Mouse (Mus musculus) ES-E14 (cell line): Measurements from ENCODE around the gene Capg. TPM values are rescaled to one million over a fixed set of nuclear protein-coding genes. Genes with fewer than 3 reads are reported as not detected.

ENCODE experiments used
- DNase-seq: peaks from one replicate; pipeline ENCODE4 v3.0.0-alpha.2; 2013; ENCODE audit warnings: low read depth, low spot score
- H3K27ac ChIP-seq: 2 replicates; pipeline ENCODE4 v1.5.1; 2012; ENCODE audit warnings: low read depth, mild to moderate bottlenecking, low read length, moderate library complexity, mixed read lengths; ENCODE audit not compliant: poor library complexity, insufficient read depth, severe bottlenecking
- H3K36me3 ChIP-seq: 2 replicates; pipeline ENCODE4 v1.6.1; 2012; ENCODE audit warnings: mild to moderate bottlenecking, low read length, moderate library complexity, mixed read lengths; ENCODE audit not compliant: control insufficient read depth, poor library complexity, insufficient read depth, severe bottlenecking
- H3K4me1 ChIP-seq, 2 experiments: fragments of 150-350 bp in 1 of 2; sonication (generic) in 1 of 2; 2 replicates each; pipeline ENCODE4 v1.6.1; 2012; ENCODE audit warnings: low read length in 2 of 2, mild to moderate bottlenecking in 1 of 2, mixed read lengths in 1 of 2; ENCODE audit not compliant: control insufficient read depth in 2 of 2, insufficient read depth in 2 of 2, poor library complexity in 1 of 2
- H3K4me3 ChIP-seq, 2 experiments: fragments of 150-350 bp in 1 of 2; sonication (generic) in 1 of 2; 2 replicates each; pipeline ENCODE4 v1.5.1; 2012; ENCODE audit warnings: low read length in 2 of 2, low read depth in 1 of 2, mild to moderate bottlenecking in 1 of 2, mixed read lengths in 1 of 2; ENCODE audit not compliant: insufficient read depth in 1 of 2, poor library complexity in 1 of 2, severe bottlenecking in 1 of 2
- H3K9ac ChIP-seq: 2 replicates; pipeline ENCODE4 v1.6.1; 2012; ENCODE audit warnings: low read depth, mild to moderate bottlenecking, low read length, mixed read lengths; ENCODE audit not compliant: poor library complexity, insufficient read depth, severe bottlenecking
- H3K9me3 ChIP-seq: fragments of 150-350 bp; sonication (generic); 2 replicates; pipeline ENCODE4 v1.6.1; 2012; ENCODE audit warnings: low read depth, mild to moderate bottlenecking, low read length; ENCODE audit not compliant: control insufficient read depth, insufficient read depth
- CHD2 ChIP-seq: IDR thresholded peaks from 2 replicates; pipeline ENCODE4 v1.6.1; 2014; ENCODE audit warnings: mild to moderate bottlenecking, low read depth, low read length, inconsistent platforms
- HCFC1 ChIP-seq: IDR thresholded peaks from 2 replicates; pipeline ENCODE4 v1.6.1; 2012; ENCODE audit warnings: low read length, inconsistent platforms, borderline replicate concordance; ENCODE audit not compliant: insufficient read depth
- MAFK ChIP-seq: IDR thresholded peaks from 2 replicates; pipeline ENCODE4 v1.6.1; 2014; ENCODE audit warnings: mild to moderate bottlenecking, low read depth, low read length, inconsistent platforms; ENCODE audit not compliant: insufficient read depth
- ZC3H11A ChIP-seq: IDR thresholded peaks from 2 replicates; pipeline ENCODE4 v1.6.1; 2012; ENCODE audit warnings: low read depth, mild to moderate bottlenecking, inconsistent platforms, low read length, borderline replicate concordance
- ZNF384 ChIP-seq: IDR thresholded peaks from 2 replicates; pipeline ENCODE4 v1.6.1; 2012; ENCODE audit warnings: low read depth, low read length, inconsistent platforms
- in situ Hi-C, 2 experiments: fragments of 600-800 bp; cut with MboI; formaldehyde crosslinking; loops; one replicate each; pipeline ENCODE4 v1.15.1; 2025; ENCODE audit warnings: low sequenced_read_pairs in 2 of 2, inconsistent platforms in 1 of 2; ENCODE audit not compliant: unreplicated experiment in 2 of 2
- total RNA-seq: library from RNA; depleted of rRNA; stranded (reverse); fragments of 300-350 nt; gene quantifications from 2 replicates; pipeline ENCODE4 v1.2.3, GENCODE M21; 2012

The Capg gene
- total RNA-seq, 1 experiment, result 58.4 TPM

DNA sequence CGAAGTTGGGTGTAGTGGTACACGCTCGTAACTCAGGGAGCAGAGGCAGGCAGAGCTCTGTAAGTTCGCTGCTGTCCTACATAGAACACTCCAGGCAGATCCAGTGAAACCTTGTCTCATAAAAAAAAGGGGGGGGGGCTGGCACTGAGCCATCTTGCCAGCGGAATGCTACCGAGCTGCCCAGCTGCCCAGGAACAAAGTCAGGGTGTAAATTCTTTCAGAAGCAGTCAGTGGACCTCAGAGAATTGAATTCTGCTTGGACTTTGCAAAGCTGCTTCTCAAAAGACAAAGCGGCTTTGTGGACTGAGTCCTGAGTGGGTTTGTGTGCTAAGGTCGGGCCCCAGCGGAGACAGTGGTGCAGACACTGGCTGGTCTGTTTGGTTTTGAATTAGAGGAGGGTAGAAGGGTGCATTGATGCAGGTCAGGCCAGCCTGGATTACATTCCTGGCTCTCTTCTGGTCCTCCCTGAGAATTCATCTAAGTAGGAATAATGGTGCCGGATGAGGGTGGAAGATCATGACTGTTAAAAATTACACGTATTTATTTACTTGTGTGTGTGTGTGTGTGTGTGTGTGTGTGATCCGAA lies 833 bp upstream of the Capg start:
- Histone ChIP-seq H3K9me3 (no peaks in the 10 kb centered on the region), H3K27ac (no peak overlapping the region), H3K4me3 (no peak overlapping the region), H3K9ac (no peak overlapping the region), H3K4me1 (peaks cover 0 to 3% of the 10 kb centered on the region in 2 experiments; a peak in 1 of 4 replicates), H3K36me3 (no peaks in the 10 kb centered on the region)
- no peak for DNase-seq
- in situ Hi-C loops, result loop anchor here in 1 of 2 experiments (10.0 kb wide), 1 partner anchor 291 kb away; no protein-coding TSS in a partner anchor
- TF ChIP-seq ZNF384 (no peak), CHD2 (no peak), HCFC1 (no peak), MAFK (no peak), ZC3H11A (no peak)

DNA sequence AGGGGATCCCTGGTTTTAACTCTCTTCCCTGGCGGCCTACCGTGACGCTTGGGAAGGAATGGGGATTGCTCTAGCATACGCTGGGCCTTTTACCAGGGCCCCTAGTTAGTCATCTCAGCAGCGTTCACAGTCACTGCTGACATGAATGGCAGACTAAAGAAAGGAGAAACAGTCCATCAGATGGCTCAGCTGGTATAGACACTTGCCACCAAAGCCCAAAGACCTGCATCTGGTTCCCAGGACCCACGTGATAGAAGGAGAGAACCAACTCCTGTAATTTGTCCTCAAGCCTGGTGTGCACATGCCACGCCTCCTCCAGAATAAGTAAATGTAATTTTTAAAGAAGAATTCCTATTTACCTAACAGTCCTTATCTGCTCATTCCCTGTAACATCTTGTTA lies 1.2 kb downstream of the Capg start:
- no peak overlapping the region for H3K27ac ChIP-seq
- H3K9me3 ChIP-seq, result no peaks in the 10 kb centered on the region
- H3K9ac ChIP-seq, result no peak overlapping the region
- no peak for DNase-seq
- H3K36me3 ChIP-seq, result no peaks in the 10 kb centered on the region
- peaks cover 0 to 6% of the 10 kb centered on the region in 2 experiments; a peak in 1 of 4 replicates for H3K4me1 ChIP-seq
- in situ Hi-C loops, result loop anchor here in 1 of 2 experiments (10.0 kb wide), 1 partner anchor 289 kb away; no protein-coding TSS in a partner anchor
- no peak overlapping the region for H3K4me3 ChIP-seq
- TF ChIP-seq HCFC1, result no peak
- TF ChIP-seq MAFK, result no peak
- TF ChIP-seq ZNF384, result no peak
- no peak for TF ChIP-seq ZC3H11A
- no peak for TF ChIP-seq CHD2

DNA sequence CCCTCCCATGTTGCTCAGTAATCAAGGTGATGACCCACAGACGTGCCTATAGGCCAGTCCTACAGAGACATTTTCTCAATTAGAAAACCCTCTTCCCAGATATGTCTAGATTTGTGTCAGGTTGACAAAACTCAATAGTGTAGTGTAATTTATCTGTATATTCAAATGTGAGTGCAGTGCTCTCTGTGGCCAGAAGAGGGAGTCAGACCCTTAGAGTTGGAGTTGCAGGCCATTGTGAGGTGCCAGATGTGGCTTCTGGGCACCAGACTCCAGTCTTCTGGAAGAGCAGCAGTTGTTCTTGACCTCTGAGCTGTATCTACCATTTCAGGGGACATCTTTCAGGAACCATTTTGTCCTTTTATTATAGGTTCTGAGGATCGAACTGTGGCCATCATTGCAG lies 2.9 kb downstream of the Capg start:
- Histone ChIP-seq H3K4me3 (no peak overlapping the region), H3K36me3 (no peaks in the 10 kb centered on the region), H3K9me3 (no peaks in the 10 kb centered on the region), H3K4me1 (peaks cover 0 to 8% of the 10 kb centered on the region in 2 experiments; a peak in 1 of 4 replicates), H3K9ac (no peak overlapping the region), H3K27ac (no peak overlapping the region)
- TF ChIP-seq CHD2 (no peak), MAFK (no peak), ZC3H11A (no peak; the same call in 1 of the 2 replicates), HCFC1 (no peak), ZNF384 (no peak)
- no peak for DNase-seq
- in situ Hi-C loops, result loop anchor here in 1 of 2 experiments (10.0 kb wide), 1 partner anchor 288 kb away; no protein-coding TSS in a partner anchor

DNA sequence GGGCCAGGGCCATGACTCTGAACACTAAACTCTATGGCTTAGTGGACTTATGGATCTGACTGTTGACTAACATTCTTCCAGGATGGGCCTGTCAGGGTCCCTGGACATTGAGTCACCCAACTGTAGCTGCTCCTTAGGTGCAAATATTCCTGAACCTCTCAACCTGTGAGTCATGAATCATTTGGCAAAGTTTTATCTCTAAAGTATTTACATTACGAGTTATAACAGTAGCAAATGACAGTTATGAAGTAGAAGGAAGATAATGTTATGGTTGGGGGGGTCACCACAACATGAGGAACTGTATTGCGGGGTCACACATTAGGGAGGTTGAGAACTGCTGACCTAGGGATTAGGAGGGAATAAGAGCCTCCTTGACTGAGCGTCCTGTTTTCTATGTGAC lies 3.7 kb downstream of the Capg start:
- no peak for DNase-seq
- Histone ChIP-seq H3K9me3 (no peaks in the 10 kb centered on the region), H3K4me1 (peaks cover 2 to 8% of the 10 kb centered on the region in 2 experiments; a peak in 1 of 4 replicates), H3K36me3 (no peaks in the 10 kb centered on the region), H3K9ac (no peak overlapping the region), H3K4me3 (no peak overlapping the region), H3K27ac (no peak overlapping the region)
- in situ Hi-C loops, result loop anchor here in 1 of 2 experiments (10.0 kb wide), 1 partner anchor 287 kb away; no protein-coding TSS in a partner anchor
- TF ChIP-seq ZNF384 (no peak), MAFK (no peak), ZC3H11A (no peak), CHD2 (no peak), HCFC1 (no peak)
